Mouse (Mus musculus): ENCODE measurements around the gene Frmd8. TPM values are rescaled to one million over a fixed set of nuclear protein-coding genes. Genes with fewer than 3 reads are reported as not detected.

Frmd8 gene
- total RNA-seq, 2 experiments from 2014 or later = 12.7 to 13.0 TPM

DNA sequence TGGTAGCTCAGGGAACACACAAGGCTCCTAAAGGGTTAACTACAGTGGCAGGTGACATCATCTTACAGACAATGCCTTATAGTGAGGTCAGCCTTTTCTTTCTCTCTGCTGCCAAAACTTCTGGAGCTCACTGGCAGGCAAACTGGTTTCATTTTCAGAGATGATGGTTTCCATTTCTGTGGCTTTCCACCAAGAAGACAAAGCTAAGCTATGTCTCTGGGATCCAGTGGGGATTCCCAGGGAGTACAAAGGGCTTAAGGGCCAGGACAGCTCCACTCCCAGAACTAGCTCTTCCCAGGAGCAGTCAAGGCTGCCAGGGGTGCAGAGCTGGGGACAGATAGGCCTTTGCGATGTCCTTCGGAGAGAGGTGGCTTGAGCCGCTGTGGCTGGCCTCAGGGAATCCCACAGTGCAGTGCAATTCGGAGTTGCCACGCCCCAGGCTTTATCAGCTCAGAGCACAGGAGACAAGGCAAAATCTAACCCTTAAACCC is 23.5 kb downstream of the Frmd8 start:
- DNase-seq (ENCODE audit: low spot score in 2 of 2) = no peak

DNA sequence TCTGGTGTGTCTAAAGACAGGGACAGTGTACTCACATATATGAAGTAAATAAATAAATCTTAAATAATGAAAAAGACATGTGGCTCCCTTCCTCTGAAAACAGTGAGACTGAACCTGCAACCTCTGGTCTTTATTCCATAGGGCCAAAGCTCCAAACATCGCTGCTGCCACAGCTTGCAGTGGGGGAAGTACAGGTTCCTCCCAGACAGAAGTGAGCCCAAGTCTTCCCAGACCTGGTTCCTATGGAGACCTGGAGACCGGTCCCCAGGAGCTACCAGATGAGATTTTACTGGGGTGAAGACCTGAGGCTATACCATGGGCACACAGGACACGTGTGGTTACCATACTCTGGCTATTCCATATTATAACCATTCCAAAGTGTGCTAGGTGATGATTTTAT is 24.2 kb downstream of the Frmd8 start:
- DNase-seq (ENCODE audit: low spot score in 2 of 2) = no peak

DNA sequence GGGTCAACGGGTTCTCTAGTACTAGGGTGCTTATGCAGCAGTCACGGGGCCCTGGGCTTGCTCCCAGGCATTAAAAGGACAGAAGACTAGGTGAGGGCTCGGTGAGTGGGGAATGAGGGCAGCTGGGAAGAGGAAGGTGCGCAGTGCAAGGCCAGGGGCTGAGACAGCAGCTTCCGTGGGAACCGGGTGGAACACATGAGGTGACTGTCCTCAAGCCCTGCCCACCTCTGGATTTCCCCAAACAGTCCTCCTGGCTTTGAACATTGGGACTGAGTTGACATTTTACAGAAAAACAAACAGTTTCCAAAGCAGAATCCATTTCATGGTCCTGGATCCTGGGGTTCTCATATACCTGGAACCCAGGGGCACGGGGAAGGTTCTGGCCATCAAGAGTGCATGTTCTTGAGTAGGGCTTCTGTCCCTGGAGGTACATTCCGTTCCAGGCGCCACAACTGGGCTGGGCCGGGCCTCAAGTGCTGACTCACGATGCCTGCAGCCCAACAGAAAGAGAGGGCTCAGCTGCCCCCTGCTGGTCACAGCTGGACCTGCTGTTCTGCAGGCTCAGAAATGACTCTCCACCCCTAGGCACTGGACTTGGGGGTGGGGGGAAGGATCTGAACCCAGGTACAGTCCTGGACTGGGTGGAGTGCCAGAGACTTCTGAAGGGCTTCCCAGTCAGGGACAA is 25.1 kb downstream of the Frmd8 start:
- DNase-seq (ENCODE audit: low spot score in 2 of 2) = peak; percentile 85 to 96

DNA sequence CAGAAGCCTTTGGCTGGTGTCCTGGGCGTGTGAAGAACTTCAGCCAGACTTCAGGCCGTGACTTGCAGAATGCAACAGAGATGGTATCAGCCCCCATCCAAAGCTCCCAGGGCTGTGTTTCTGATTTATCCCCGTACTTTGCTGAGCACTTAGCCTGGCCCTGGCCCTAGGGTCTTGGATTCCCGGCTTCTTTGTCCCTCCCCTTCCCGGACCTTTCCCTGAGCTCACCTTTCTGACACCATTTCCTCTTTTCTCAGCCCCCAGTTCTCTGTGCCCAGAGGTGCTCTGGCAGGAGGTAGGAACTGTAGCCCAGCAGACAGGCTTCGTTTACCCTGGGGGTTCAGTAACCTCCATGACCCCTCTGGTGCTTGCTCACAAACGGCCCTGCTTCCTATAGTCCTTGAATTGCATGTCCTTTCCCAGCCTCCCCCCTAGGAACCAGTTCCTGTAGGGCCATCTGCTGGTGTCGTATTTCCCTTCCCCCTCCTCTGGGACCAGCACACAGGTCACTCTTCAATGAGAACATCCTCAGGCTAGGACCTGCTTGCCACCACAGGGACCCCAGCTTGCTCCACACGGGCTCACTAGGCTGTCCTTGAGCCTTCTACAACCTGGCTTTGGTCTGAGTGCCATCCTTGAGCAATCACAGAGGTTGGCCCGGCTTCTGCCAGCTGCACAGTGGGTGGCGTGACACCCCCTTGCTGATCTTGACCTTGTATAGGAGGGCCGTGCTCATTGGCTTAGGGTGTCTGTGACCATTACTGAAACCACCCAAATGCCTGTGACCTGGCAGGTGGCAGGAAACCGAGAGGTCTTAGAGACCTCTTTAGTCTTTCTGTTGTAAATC is 26.0 kb downstream of the Frmd8 start:
- DNase-seq (ENCODE audit: low spot score in 2 of 2) = no peak

DNA sequence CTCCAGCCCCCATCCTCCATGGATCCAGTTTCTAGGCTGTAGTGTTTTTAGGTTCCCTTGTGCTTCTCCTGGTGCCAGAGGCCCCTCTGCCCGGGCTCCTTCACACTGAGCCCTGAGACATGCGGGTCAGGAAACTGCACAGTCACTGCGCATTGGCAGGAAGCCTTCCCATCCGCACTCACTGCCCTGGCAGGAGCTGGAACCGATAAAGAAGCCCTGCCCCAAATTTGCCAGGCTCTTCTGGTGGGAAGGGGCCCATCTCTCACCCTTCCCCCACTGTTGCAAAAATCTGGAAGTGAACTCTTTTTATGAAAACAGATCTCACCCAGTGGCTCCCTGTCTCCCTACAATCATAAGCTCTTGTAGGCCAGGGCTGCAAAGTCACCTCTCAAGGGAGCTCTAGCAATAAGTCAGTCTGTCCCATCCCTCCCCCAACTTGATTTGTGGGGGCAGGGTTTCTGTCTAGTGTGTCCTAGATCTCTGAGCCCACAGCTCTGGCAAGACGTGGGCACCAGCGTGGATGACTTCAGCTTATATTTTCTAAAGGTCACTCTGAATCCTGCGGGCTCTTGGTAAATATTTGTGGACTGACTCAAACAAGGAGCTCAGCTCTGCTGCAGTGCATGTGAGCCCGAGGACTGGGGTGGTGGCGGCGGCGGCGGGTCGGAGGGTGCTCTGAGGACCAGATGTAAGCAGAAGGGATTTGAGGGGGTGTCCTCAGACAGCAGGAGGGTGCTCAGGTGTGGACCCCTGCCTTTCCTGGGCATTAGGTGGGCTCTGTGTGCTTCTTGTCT is 26.8 kb downstream of the Frmd8 start:
- DNase-seq (ENCODE audit: low spot score in 2 of 2) = peak in 1 of 2 experiments; percentile 57

DNA sequence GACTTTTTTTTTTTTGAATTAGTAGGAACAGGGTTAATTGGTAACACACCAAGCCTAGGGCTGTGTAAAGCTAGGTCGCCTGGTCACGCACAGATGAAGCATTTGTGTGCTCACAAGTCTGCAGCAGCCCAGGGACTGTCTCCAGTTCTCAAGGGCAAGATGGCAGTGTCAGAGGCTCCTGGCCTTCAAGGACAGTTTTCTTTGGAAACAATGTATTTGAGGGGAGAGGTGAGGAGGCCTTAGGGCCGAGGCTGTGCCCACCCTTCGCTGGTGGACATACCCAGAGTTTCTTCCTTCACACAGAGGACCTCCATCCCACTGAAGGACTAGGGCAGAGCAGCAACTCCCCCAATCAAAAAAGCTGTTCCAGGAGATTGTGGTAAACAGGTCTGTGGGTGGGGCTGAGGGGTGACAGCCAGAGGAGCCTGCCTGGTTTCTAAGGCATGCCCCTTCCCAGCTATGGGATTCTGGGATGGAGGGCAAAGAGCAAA is 27.7 kb downstream of the Frmd8 start:
- DNase-seq (ENCODE audit: low spot score in 2 of 2) = peak in 1 of 2 experiments; percentile 31

DNA sequence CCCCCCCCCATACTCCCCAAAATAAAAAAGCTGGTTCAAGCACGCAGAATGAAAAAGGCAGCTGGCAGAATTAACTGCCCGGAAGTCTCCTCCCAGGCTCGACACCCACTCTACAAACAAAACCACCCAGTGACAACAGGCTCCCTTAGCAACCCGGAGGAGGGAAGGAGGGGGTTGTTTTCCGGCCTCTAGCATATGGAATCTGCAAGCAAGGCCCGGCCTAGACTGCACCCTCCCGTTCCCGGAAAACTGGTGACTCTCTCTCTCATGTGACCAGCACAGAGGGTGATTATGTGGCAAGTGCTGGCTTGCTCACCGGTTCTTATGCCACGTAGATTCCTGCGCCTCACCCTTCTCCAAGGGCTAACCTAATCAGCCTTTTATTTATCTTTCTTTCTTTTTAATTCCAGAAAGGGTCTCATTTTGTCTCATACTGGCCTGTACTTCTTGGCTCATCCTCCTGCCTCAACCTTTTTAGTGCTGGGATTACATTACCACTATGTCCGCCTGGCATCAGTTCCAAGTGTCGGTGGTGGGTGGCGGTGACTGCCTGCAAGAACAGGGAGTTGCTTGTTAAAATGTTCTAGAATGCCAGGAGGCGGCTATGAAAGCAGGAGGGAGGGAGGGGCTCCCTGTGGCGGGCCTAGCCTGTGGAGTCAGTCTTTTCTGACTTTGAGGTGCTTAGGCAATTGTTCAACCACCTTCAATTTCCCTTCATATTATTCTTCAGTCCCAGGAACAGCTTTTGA is 28.3 kb downstream of the Frmd8 start:
- peak; percentile 91 to 94 for DNase-seq (ENCODE audit: low spot score in 2 of 2)

DNA sequence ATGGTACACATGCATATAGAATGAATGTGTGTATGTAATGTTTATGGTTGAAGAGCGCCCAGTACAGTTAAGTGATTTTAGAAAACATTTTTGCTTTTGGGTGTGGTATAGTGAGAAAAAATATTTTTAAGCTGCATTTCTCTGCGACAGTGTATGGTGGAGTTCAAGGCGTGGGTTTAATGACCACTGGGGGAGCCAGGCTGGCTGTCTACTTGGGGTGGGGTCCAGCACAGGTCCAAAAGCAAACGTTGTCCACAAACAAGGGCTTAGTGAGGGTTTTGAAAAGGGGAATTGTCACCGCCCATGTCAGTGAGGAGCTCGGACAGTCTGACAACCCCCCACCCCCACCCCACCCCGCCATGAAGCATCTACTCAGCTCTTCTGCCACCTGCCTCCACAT is 28.9 kb downstream of the Frmd8 start:
- DNase-seq (ENCODE audit: low spot score in 2 of 2) = peak in 1 of 2 experiments; percentile 64

DNA sequence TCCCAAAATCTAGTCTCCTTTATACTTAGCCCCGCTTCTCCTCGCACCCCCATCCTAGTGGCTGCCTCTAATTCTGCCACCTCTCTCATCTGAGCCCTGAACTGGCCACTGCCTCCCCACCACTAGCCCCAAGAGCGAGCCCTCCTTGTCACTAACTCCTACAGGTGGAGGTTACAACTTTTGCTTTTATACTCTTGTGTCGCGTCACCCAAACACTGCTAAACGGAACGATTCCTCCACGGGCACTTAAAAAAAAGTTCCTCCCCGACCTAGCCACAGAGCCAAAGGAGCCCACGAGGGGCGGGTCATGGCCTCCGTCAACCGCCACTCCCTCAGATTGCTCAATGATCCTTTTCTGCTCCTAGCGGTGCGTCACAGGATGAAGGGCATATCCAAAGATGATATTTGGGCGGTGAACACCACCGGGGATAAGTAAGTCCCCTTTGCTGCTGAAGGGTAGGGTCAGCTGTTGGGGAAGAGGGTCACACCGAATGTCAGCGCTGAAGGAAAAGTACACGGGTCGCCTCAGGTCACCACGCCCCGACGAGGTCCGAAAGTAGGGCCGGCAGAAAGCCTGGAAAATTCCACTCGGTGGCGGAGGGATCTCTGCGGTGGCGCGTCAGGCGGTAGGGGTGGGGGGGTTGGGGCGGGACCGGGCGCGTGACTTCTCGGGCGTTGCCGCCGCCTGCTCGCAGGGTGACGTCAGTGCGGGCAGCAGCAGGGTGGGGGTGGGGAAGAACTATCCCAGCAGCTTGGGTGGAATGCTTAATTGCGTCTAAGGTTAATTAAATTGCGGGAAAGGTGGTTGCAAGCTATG is 29.5 kb downstream of the Frmd8 start:
- DNase-seq (ENCODE audit: low spot score in 2 of 2) = peak; percentile 84 to 91

DNA sequence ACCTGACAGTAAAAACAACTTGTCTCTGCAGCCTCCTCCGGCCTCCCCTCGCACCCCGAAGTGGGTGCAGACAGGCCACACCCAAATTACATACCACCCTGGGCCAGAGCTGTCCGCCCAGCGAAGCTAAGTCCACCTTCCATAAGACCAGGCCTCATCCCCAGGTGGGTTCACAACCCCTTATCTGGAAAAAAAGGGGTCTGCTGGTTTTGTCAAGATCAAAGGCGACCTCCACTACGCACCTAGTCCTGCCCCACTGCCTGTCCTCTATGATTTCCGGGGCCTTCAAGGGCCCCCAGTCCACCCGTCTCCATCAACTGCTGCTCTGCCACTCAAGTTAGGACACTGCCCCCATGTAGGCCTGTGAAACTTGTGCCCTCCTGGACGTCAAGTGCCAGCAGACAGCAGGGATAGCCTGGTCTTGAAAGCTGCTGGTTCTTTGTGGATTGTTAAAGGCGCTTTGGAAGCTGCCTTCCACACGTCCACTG is 30.2 kb downstream of the Frmd8 start:
- DNase-seq (ENCODE audit: low spot score in 2 of 2) = no peak

DNA sequence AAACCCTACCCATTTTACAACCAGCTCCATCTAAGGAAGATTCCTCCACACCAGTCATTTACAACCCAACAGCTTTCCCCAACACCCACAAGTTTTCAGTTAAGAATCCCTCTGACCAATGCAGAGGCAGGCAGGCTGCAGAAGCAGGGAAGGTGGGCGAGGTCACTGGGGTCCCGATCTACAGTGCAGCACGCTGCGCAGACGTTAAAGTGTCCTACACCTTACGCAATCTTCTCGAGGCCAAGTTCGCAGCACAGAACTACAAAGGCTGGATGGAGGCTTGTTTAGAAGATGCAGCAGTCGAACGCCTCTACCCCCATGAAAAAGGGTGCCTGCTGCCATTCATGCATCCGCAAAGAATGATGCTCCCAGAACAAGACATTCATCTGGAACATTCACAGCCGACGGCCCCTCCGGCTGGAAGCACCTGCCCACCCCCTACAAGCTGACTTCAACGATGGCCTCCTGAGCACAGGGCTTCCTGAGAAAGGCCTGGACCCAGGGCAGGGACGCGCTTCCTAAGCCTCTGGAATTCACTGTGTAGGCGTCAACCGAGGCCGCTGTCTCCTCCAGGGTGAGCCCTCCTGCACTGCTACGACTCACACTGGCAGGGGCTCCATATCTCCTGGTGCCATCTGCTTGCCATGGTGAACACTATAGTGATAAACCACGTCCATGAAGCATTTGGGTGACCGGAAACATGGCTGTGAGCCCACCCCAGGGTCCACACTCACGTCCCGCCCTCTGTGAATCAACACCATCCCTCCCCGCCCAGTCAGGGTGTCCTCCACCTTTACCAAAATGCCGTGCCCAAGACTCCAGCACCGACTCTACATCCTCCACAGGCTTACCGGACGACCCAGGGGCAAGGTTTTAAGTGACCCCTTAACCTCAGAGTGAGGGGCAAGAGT is 31.0 kb downstream of the Frmd8 start:
- DNase-seq (ENCODE audit: low spot score in 2 of 2) = no peak

DNA sequence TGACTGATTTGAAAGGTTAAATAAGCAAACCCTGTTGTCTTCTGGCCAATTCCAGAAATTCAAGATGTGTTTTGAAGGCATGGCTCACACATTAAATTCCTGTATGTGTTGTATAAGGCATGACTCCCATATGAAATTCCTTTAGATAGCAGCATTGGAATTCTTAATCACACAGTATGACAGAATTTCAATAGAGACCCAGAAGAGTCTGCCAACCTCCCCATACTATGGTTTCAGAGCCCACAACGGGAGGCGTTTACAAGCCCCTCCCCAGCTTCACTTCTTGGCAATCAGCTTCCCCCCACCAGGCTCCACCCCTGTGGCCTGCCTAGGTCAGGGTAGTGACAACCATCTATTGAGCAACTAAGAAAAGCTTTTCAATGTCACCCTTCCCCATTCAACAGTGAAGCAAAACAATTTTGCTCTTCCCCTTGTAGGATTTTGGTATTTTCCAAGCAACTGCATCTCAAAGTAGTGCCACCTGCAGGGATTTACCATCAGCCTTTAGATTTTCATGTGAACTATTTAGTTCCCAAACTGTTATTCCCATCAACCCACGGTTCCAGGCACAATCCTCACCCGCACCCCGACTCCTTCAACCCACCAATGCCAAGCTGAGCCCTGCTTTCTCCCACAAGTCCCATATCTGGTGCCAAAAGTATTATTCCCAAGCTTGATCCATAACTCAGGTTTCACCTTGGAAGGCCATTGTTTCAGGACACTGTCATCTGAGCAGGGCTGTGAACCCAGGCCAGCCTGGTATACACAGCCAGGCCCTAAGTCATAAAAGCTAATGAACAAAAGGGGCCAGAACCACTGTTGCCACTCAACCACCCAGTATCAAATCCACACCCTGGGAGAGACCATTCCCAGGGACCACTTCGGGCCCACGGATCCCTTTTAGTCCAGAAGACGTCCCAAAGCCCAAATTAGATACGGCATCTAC is 32.0 kb downstream of the Frmd8 start:
- no peak for DNase-seq (ENCODE audit: low spot score in 2 of 2)

DNA sequence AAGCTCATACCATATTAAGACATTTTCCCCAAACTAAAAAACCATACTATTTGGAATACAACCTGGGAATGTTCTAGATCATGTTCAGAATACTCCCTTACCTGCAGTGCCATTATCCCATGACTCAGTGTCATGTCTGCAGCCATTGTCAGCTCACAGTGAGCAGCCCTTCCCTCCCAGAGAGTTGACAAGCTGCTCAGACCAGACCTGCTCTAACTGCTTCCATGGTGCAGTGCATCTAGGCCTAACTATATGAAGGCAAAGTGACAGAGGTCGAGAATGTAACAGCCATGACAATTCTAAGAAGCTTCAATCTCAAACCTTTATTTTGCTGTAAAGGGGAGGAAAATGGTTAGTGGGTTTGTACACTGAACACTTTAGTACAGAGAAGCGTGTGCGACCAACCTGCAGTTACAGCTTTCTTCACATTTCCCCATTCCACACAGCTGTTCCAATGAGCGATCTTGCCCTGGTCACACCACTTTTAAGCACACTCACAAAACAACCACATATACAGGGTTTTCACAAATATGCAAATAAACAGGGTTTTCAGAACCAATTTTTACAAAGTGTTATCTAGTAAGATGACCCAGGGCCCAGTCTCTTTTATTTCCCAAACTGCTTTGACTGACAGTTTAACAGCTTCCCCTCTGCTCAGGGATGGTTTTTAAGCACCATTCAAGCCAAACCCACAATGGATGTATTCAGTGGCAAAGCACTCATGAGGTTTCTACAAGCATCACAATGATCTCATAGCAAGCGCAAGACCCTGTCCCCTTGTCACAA is 32.9 kb downstream of the Frmd8 start:
- DNase-seq (ENCODE audit: low spot score in 2 of 2) = no peak

DNA sequence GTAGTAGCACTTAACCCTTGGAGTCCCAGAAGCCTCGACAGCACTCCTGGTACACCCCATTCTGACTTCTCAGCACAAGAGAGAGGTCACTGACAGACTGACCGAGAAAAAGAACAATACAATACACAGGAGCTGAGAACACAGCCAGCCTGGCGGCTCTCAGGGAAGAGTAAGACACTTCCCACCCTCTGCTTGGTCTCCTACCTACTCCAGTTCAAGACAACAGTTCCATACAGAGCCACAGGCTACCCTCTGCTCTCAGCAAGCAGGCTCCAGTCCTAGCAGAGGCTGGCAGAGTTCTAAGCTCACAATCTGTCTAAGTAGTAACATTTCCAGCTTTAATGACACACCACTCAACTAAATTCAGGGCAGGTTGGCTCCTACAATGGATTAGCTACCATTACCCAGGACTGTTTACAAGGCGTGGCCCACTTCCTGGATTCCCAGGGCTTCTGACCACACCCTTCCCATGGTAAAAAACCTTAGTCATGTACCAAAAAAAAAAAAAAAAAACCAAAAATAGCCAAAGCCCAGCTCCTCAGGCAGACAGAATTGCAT is 33.6 kb downstream of the Frmd8 start:
- DNase-seq (ENCODE audit: low spot score in 2 of 2) = no peak

DNA sequence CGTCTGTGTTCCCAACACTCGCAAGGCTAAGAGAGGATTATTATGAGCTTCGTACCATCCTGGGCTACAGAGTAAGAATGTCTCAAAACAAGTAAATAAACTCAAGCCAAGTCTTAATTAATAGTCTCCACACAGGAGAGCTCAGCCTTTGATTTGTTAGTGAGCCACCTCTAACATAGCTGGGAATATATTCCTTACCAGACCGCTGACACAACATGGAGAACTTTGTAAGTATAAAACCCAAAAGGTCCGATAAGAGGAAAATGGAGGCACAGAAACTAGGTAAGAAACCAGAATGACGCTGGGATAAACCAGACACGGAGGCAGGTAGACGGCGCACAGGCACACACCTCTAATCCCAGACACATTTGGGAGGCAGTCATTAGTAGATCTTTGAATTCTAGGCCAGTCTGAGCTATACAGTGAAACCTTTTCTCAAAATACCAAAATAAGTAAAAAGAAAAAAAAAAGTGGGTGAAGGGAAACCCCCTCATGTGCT is 34.1 kb downstream of the Frmd8 start:
- no peak for DNase-seq (ENCODE audit: low spot score in 2 of 2)
